Mouse (Mus musculus) brain, embryonic 14.5 days (tissue): ENCODE measurements around the gene Gucy2e.

ENCODE experiments used
- CTCF ChIP-seq: fragments of 200-500 bp; IDR thresholded peaks from 2 replicates; pipeline ENCODE4 v1.5.1; 2012; ENCODE audit warnings: inconsistent platforms, mild to moderate bottlenecking, moderate library complexity, borderline replicate concordance; ENCODE audit not compliant: insufficient read depth, insufficient read length; ENCODE audit errors: extremely low read depth
- POLR2A ChIP-seq: fragments of 200-500 bp; IDR thresholded peaks from 2 replicates; pipeline ENCODE4 v1.6.1; 2012; ENCODE audit warnings: mild to moderate bottlenecking, inconsistent platforms, borderline replicate concordance; ENCODE audit not compliant: poor library complexity, insufficient read depth, insufficient read length, severe bottlenecking; ENCODE audit errors: extremely low read depth

DNA sequence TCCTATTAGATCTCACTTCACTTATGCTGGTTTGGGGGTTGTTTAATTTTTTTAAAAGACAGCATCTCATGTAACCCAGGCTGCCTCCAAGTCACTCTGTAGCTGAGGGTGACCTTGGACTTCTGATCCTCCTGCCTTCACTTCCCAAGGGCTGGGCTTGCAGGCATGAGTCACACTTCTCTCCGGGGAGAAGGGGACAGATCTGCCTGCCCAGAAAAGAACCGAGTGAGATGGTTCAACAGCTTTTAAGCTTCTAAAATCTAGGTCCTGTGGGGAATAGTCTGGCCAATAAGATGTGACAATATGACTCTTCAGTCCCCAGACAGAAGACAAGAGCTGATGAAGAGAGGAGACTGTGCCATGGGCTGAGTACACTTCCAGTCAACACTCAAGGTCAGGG, 39.2 kb upstream of the Gucy2e start:
- TF ChIP-seq CTCF = no peak
- no peak for TF ChIP-seq POLR2A
